Mouse (Mus musculus) olfactory bulb, adult 2 months (tissue): ENCODE data around the gene Gm4869.

Experiments used
- CTCF ChIP-seq: fragments of 200-500 bp; IDR thresholded peaks from 2 replicates; pipeline ENCODE4 v1.5.1; 2012; ENCODE audit warnings: low read depth, mild to moderate bottlenecking, low read length, moderate library complexity; ENCODE audit not compliant: insufficient read depth
- POLR2A ChIP-seq: fragments of 200-500 bp; IDR thresholded peaks from 2 replicates; pipeline ENCODE4 v1.6.1; 2012; ENCODE audit warnings: mild to moderate bottlenecking, low read depth, low read length, moderate library complexity; ENCODE audit not compliant: insufficient read depth

GRCm38 (mm10) chr5:140464943-140465342 is 19.5 kb downstream of the Gm4869 start:
- TF ChIP-seq CTCF: no peak
- TF ChIP-seq POLR2A: no peak
